Mouse (Mus musculus): ENCODE results near the gene Dusp5. TPM values are rescaled to one million over a fixed set of nuclear protein-coding genes. Genes with fewer than 3 reads are reported as not detected.

Gene Dusp5
- polyA plus RNA-seq, 1 experiment from 2014 or later: 6.4 TPM

DNA sequence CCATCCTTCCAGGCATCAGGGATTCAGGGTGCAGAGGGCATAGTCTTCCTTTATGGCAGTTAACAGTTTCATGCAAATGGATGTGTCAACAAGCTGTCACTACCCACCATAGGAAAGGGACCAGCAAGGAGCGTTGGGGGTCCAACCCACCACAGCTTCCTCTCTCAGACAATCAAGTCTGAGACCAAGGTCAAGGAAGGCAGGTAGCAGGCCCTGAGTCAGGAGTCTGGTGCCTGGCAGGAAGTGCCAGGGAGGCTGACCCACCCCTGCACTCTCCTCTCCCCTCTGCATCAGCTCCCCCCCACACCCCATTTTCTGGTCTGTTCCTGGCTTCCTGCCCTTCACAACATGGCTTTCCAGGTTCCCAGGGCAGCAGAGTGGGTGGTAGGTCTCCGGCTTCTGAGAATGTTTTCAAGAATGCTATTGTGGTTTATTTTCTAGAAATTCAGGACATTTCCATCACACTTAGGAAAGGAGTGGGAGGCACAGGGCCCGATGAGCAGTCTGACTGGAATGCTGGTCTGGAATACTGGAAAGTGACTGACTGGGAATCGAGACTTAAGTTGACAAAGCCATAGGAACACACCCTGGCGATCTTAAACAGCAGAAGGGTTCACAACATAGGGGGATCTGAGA lies 26.2 kb downstream of the Dusp5 start:
- H3K9me3 ChIP-seq (replicated peaks): no peaks in the 10 kb centered on the region
- no peaks in the 10 kb centered on the region for H3K27me3 ChIP-seq (ENCODE audit: low read depth, poor library complexity, severe bottlenecking)
- no peak overlapping the region for H3K4me3 ChIP-seq
- H3K36me3 ChIP-seq: no peaks in the 10 kb centered on the region
- H3K4me1 ChIP-seq: peaks cover 30% of the 10 kb centered on the region
- H3K27ac ChIP-seq: peak overlapping the region; percentile 30; the same call in 1 of the 2 replicates
- WGBS: 73% methylated on average over 5 of the region's 5 CpGs
- DNase-seq (ENCODE audit: low spot score): no peak

DNA sequence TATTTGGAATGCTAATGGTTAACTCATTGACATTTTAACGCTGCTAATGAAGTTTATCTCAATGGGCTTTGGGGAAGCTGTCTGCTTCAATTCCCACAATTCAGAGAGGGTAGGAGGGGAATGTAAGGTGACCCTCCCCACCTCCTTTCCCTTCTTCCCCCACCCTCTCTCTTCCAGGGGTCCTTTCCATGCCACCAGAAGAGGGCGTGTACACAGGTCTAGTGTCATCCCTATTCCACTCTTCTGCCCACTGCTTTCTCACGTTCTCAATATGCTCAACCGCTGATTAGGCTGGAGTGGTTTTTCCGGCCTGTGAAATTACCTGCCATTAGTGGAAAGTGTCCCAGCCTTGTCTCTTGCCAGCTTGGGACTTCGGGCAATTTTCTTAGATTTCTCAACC lies 27.9 kb downstream of the Dusp5 start:
- Histone ChIP-seq H3K36me3 (no peaks in the 10 kb centered on the region), H3K9me3 (replicated peaks) (no peaks in the 10 kb centered on the region), H3K27ac (peak overlapping the region; percentile 71; the same call in 1 of the 2 replicates), H3K4me1 (peaks cover 30% of the 10 kb centered on the region), H3K27me3 (ENCODE audit: low read depth, poor library complexity, severe bottlenecking) (no peaks in the 10 kb centered on the region), H3K4me3 (peak overlapping the region; percentile 42)
- WGBS: 33% methylated on average over 6 of the region's 6 CpGs
- DNase-seq (ENCODE audit: low spot score): no peak

DNA sequence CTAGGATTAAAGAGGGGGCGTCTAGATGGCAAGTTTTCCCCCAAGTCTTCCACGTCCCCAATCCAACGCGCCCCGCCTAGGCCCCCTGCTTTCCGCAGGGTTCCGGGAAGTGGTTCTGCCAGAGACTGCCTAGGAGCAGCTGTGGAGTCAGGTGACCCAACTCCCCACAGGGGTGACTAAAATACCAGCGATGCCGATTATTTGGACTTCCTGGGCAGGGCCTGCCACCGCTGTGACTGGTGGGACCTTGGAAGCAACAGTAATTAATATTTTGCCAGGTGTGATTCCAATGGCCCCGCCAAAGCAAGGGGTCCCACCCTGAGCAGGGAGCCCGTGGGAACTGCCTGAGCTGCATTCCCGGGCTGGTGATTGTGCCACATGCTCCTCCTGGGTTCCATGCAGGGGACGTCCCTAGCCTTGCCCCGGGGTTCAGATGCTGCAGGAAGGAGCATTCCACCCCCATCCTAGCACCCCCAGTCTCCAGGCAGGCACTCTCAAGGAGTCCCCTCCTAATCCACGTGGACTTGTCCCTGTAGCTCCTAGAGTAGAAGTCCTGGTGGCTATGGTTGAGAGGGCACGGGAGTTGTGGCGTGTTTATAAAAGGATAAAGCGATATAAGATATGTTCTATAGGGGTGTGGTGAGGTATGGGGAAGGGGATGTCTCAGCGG lies 28.5 kb downstream of the Dusp5 start:
- H3K27ac ChIP-seq: peak overlapping the region; percentile 71
- H3K4me1 ChIP-seq: peaks cover 25% of the 10 kb centered on the region
- H3K36me3 ChIP-seq: no peaks in the 10 kb centered on the region
- no peaks in the 10 kb centered on the region for H3K9me3 ChIP-seq (replicated peaks)
- no peaks in the 10 kb centered on the region for H3K27me3 ChIP-seq (ENCODE audit: low read depth, poor library complexity, severe bottlenecking)
- DNase-seq (ENCODE audit: low spot score): peak; percentile 57
- WGBS: 32% methylated on average over 20 of the region's 20 CpGs
- H3K4me3 ChIP-seq: peak overlapping the region; percentile 42

DNA sequence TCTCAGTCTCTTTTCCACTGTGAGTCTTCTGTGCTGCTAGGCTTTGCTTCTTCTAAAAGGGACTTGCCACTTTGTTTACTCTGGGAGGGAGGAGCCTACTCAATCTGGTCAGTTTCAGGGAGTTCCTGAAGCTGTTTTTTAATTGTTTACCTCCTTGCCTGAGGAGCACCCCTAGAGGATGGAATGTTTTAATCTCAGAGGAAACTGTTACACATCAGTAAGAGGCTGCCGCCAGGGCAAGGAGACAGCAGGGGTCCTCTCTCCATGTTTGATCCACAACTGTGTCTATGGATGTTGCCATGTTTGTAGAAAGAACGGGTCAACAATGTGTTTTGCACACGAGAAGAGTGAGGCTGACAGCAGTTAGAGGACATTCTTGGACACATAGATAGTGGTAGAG lies 31.5 kb downstream of the Dusp5 start:
- H3K27me3 ChIP-seq (ENCODE audit: low read depth, poor library complexity, severe bottlenecking): no peaks in the 10 kb centered on the region
- no peaks in the 10 kb centered on the region for H3K9me3 ChIP-seq (replicated peaks)
- H3K36me3 ChIP-seq: no peaks in the 10 kb centered on the region
- H3K4me1 ChIP-seq: peaks cover 18% of the 10 kb centered on the region
- no peak for DNase-seq (ENCODE audit: low spot score)
- H3K27ac ChIP-seq: no peak overlapping the region
- no peak overlapping the region for H3K4me3 ChIP-seq
- WGBS: 84% methylated on average over 3 of the region's 3 CpGs

DNA sequence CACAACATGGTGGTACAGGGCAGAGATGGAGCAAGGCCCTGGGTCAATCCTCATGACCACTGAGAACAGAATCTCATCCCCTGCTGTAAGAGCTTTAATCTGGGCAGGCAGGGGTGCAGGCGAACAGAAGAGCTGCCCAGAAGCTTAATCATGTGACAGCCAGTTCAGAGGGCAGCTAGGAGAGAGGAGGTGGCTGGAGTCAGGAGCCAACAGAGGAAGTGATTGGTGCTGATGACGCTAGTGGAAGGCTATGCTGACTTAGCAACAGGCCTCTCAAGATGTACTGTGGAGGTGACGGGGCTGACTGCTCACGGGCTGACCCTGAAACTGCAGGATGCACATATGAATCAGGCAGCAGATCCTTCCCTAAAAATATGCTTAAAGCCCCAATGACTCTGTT lies 35.3 kb downstream of the Dusp5 start:
- H3K4me3 ChIP-seq: no peak overlapping the region
- no peaks in the 10 kb centered on the region for H3K27me3 ChIP-seq (ENCODE audit: low read depth, poor library complexity, severe bottlenecking)
- no peak for DNase-seq (ENCODE audit: low spot score)
- 0 out of 2 replicates have a peak overlapping the region, but pooled peaks have one; percentile 30 for H3K27ac ChIP-seq
- peaks cover 10% of the 10 kb centered on the region; the same call in 1 of the 2 replicates for H3K4me1 ChIP-seq
- no peaks in the 10 kb centered on the region for H3K9me3 ChIP-seq (replicated peaks)
- WGBS: 53% methylated on average over 4 of the region's 4 CpGs
- no peaks in the 10 kb centered on the region for H3K36me3 ChIP-seq

DNA sequence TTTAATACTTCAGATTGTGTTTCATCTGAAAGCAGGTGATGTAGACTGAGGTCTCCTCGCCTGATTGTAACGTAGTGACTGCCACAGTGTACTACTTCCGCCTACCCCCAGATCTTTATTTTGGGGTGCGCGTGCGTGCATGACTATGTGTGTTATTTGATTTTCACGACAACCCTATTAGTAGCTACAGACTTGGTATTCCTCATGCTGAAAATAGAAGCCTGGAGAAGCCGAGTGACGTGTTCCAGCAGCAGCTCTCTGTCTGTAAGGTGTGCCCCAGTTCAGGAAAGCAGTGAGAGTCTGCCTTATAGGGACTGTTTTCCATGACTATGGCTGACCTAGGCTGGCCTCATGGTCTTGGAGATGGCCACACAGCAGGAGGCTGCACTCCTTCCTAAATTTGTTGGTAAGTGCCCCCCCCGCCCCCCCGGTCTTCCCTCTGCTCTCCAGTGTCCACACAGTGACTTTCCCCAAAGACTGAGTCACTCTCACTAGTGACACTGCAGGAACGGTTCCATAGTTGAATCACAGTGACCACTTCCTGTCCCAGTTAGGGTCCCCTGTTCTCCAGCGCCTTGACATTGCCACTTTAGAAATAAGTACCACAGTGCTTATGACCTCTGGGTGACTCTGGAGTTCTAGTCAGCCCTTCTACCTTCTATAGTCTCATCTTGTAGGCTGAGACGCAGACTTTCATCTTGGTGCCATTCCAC lies 36.8 kb downstream of the Dusp5 start:
- peaks cover 10% of the 10 kb centered on the region; the same call in 1 of the 2 replicates for H3K4me1 ChIP-seq
- H3K36me3 ChIP-seq: no peaks in the 10 kb centered on the region
- DNase-seq (ENCODE audit: low spot score): no peak
- no peak overlapping the region for H3K4me3 ChIP-seq
- WGBS: 95% methylated on average over 14 of the region's 14 CpGs
- no peaks in the 10 kb centered on the region for H3K9me3 ChIP-seq (replicated peaks)
- no peak overlapping the region for H3K27ac ChIP-seq
- H3K27me3 ChIP-seq (ENCODE audit: low read depth, poor library complexity, severe bottlenecking): no peaks in the 10 kb centered on the region

DNA sequence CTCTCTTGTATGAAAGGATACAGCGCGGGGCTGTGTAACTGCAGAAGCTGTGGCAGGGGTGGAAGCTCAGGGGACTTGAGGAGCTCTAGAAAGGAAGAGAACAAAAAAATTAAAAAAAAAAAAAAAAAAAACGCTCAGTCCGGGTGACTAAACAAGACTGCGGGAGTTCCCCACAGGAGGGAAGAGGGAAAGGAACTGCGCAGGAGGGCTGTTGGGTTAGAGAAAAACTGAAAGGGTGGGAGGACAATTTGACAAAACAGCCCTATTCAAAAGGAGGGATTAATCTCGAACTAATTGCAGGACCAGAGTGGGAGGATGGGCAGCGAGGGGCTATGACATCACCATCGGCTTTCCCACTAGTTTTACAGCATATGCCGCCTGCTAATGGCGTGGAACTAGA lies 39.0 kb downstream of the Dusp5 start:
- peak; percentile 24 for DNase-seq (ENCODE audit: low spot score)
- Histone ChIP-seq H3K27ac (no peak overlapping the region), H3K9me3 (replicated peaks) (no peaks in the 10 kb centered on the region), H3K27me3 (ENCODE audit: low read depth, poor library complexity, severe bottlenecking) (no peaks in the 10 kb centered on the region), H3K4me3 (no peak overlapping the region), H3K36me3 (no peaks in the 10 kb centered on the region), H3K4me1 (peaks cover 10% of the 10 kb centered on the region; the same call in 1 of the 2 replicates)
- WGBS: 49% methylated on average over 11 of the region's 11 CpGs

DNA sequence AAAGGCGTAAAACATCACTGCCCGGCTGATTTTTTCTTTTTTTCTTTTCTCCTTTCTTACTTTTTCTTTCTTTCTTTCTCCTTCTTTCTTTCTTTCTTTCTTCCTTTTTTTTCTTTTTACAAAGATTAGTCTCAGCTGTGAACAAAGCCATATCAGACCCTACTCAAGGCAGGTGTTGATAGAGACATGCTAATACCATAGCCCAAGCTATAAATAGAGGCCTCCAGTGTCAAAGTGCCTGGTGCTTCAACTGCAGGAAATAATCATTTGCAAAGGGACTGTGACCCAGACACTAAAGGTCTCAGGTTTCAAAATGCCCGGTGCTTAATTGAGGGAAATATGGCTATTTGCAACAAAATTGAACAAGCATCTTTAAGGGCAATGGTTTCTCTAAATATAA lies 39.6 kb downstream of the Dusp5 start:
- Histone ChIP-seq H3K27ac (no peak overlapping the region), H3K27me3 (ENCODE audit: low read depth, poor library complexity, severe bottlenecking) (no peaks in the 10 kb centered on the region), H3K4me3 (no peak overlapping the region), H3K36me3 (no peaks in the 10 kb centered on the region), H3K9me3 (replicated peaks) (no peaks in the 10 kb centered on the region), H3K4me1 (peaks cover 10% of the 10 kb centered on the region; the same call in 1 of the 2 replicates)
- peak; percentile 20 for DNase-seq (ENCODE audit: low spot score)
- WGBS: 75% methylated on average over 3 of the region's 3 CpGs

DNA sequence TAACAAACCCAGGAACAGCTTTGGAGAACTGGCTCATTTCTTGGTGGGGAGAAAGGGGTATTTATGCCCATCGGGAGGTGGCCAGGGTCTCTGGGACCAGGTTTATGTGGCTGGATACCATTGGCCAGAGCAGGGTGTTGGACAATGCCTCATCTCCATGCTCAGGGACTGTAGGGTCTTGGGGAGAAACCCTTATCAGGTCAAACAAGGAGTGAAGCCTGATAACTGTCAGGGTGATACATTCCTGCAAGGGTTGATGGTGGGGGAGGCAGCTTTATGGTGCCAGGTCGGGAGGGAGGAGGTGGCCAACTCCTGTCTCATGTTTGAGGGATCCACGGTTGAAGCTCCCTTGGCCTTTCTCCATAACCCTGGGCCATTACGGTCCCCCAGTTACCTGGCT lies 42.1 kb downstream of the Dusp5 start:
- Histone ChIP-seq H3K36me3 (no peaks in the 10 kb centered on the region), H3K4me3 (no peak overlapping the region), H3K27ac (no peak overlapping the region), H3K9me3 (replicated peaks) (no peaks in the 10 kb centered on the region), H3K4me1 (peaks cover 7% of the 10 kb centered on the region; the same call in 1 of the 2 replicates), H3K27me3 (ENCODE audit: low read depth, poor library complexity, severe bottlenecking) (no peaks in the 10 kb centered on the region)
- peak; percentile 18 for DNase-seq (ENCODE audit: low spot score)
- 76% methylated on average over 4 of the region's 4 CpGs for WGBS

DNA sequence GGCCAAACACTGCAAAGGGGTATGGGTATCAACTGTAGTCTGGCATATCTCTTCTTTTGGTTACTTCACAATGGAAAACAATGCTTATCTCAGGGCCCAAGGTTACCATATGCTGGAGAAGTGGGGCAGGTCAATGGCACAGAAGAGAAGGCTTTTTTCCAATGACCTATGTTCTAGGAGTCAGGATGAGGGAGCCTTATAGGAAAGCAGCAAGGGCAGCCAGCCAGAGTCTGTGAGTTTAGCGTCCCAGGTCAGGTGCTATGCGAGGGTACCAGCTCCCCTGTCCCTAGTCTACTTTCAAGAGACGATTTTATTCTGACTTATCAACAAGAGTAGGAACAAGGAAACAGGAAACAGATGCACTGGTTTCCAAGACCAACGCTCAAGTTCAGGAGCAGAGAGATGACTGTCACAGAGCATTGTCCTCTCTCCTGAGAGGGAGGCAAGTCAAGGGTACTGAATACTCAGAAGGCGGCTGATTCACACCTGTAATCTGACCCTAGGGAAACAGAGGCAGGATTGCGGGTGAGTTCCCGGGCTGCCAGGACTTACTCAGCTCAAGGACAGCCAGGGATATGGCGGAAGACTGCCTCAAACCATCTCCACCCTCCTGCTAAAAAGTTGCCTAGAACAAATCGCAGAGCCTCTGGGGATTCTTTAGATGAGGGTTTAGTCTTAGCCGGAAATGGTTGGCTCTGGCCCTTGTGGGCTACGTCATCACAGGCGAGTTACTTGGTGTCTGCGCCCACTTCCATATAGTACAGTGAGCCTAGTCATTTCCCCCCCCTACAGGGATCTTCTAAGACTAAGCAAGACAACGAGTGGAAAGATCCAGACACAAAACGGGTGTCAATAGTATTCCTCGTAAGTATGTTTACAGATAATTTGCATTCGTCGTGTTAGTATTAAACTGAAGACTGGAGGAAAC lies 42.9 kb downstream of the Dusp5 start:
- Histone ChIP-seq H3K27ac (no peak overlapping the region), H3K4me3 (no peak overlapping the region), H3K4me1 (peaks cover 7% of the 10 kb centered on the region; the same call in 1 of the 2 replicates), H3K27me3 (ENCODE audit: low read depth, poor library complexity, severe bottlenecking) (no peaks in the 10 kb centered on the region), H3K36me3 (no peaks in the 10 kb centered on the region), H3K9me3 (replicated peaks) (no peaks in the 10 kb centered on the region)
- peak; percentile 27 for DNase-seq (ENCODE audit: low spot score)
- WGBS: 81% methylated on average over 18 of the region's 18 CpGs

DNA sequence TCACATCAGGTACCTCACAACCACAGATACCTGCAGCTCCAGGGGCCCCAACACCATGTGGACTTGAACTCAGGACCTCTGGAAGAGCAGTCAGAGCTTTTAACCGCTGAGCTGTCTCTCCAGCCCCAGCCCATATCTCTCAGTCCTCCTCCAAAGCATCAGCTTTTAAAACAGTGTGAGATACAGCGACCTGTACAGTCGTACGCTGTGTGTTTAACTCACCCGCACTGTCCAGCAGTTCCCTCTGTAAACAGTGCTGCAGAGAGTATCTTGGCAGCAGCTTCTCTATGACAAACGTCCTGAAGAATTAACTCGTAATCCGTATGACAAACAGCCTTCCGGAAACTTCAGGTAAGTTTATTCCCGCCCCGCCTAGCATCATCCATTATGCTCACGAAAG lies 43.7 kb downstream of the Dusp5 start:
- Histone ChIP-seq H3K4me1 (peaks cover 7% of the 10 kb centered on the region; the same call in 1 of the 2 replicates), H3K4me3 (no peak overlapping the region), H3K27me3 (ENCODE audit: low read depth, poor library complexity, severe bottlenecking) (no peaks in the 10 kb centered on the region), H3K27ac (no peak overlapping the region), H3K36me3 (no peaks in the 10 kb centered on the region), H3K9me3 (replicated peaks) (no peaks in the 10 kb centered on the region)
- peak; percentile 21 for DNase-seq (ENCODE audit: low spot score)
- WGBS: 92% methylated on average over 12 of the region's 12 CpGs

DNA sequence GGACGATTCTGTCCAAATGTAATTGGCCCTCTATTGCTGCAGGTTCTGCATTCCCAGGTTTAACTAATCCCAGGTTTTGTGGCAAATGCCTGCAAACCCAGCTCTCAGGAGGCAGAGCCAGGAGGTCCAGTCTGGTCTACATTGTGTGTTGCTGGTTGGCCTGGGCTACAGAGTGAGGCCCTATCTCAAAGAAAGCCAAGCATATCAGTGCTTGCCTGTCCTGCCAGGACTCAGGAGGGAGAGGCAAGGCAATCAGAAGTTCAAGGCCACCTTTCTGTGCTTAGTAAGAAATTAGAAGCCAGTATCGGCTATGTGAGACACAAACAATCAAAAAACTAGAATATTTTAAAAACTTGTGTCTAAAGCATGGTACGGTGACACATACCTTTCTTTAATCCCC lies 44.2 kb downstream of the Dusp5 start:
- H3K4me1 ChIP-seq: peaks cover 2% of the 10 kb centered on the region; the same call in 1 of the 2 replicates
- H3K36me3 ChIP-seq: no peaks in the 10 kb centered on the region

More for the DNA sequence above, 44.2 kb downstream of the Dusp5 start:
- H3K4me3 ChIP-seq: no peak overlapping the region
- DNase-seq (ENCODE audit: low spot score): peak; percentile 24
- WGBS: 94% methylated on average over 3 of the region's 3 CpGs
- H3K27ac ChIP-seq: no peak overlapping the region
- H3K27me3 ChIP-seq (ENCODE audit: low read depth, poor library complexity, severe bottlenecking): no peaks in the 10 kb centered on the region
- no peaks in the 10 kb centered on the region for H3K9me3 ChIP-seq (replicated peaks)
